Mouse (Mus musculus): ENCODE data around the gene Saxo2.

DNA sequence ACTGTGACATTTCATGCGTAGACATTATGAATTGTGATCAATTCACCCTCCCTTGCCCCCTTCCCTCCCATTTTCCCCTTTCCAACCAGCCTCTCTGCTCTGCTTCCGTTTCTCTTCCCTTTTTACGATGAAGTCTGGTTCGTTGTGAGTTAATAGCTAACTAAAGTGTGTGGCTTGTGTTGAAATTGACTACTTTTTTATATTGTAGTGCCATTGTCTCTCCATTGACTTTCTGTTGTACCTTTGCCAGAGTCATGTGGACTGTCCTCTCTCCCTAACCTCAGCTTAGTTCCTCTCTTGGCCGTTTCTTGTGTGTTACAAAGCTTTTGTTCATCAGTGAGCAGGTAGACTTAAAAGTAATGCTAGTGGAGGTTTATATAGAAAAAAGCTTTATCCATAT is 27.7 kb upstream of the Saxo2 start:
- no peak for TF ChIP-seq CTCF (IDR thresholded peaks at IDR 0.05; ENCODE audit: low read depth)
- no peak for TF ChIP-seq EP300 (IDR thresholded peaks at IDR 0.05; ENCODE audit: low read depth)

Data from heart, postnatal 0 days (tissue).